8 mouse cellular contexts compared by ENCODE assay signal in the genomic region with DNA sequence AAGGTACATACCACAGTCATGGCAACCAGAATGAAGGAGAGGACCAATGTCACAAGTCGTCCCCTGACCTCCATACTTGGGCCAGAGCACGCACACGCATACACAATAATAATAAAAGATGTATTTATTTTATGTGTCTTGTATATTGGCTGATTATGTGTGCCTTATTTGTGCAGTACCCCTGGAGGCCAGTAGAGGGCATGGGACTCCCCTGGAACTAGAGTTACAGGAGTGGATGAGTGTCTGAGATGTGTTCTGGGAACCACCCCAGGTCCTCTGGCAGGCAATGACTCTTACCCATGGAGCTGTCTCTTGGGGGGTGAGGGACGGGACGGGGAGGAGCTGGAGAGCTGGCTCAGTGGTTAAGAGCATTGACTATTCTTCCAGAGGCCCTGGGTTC. TPM values are rescaled to one million over a fixed set of nuclear protein-coding genes. Genes with fewer than 3 reads are reported as not detected.
DNase-seq lines count a peak whose midpoint lies in the region; ATAC-seq and TF ChIP-seq lines count a peak whose summit lies in the region.
"Had no signal": no experiment of that assay in that cellular context is flagged by ENCODE, and none has a peak within 500 bp of the region (broad histone marks: within the 10 kb centered on the region; RNA-seq: fewer than 3 reads in every experiment).

No protein-coding gene starts in this region.

- H3K4me3 ChIP-seq in kidney, postnatal 0 days (replicated peaks; ENCODE audit: low read depth, low read length) = no peak overlapping the region
- no peak overlapping the region for H3K4me3 ChIP-seq in G1E (ENCODE audit: low read depth, low read length)

- no peak for DNase-seq in kidney, postnatal 0 days (ENCODE audit: low spot score)
- DNase-seq in kidney, adult 18-20 months = no peak
- peak; percentile 47 to 54 for DNase-seq in B cell, adult 2 months
- DNase-seq in G1E (ENCODE audit: low spot score) = no peak
- DNase-seq in induced T-regulatory cell, adult 2 months (ENCODE audit: low read depth) = peak; percentile 54
- DNase-seq in right cerebral cortex, postnatal 25 days = no peak
- no peak for DNase-seq in yolk sac, embryonic 10.5 days (ENCODE audit: low spot score)
- DNase-seq: heart, adult 18-20 months had no signal

- TF ChIP-seq CTCF in kidney, postnatal 0 days (IDR thresholded peaks at IDR 0.05; ENCODE audit: low read depth) = peak; percentile 64
- peak; percentile 47 for TF ChIP-seq CTCF in G1E (IDR thresholded peaks at IDR 0.05; ENCODE audit: low read depth, low read length)

- no peak; the same call in 1 of the 2 replicates for ATAC-seq in kidney, postnatal 0 days (replicated peaks; ENCODE audit: low FRiP score, low read depth)
- ATAC-seq in G1E (ENCODE audit: extremely low read depth, insufficient number of reproducible peaks, low FRiP score, poor library complexity, severe bottlenecking) = no peak

- no peaks in the 10 kb centered on the region for H3K36me3 ChIP-seq in kidney, postnatal 0 days (ENCODE audit: insufficient read depth, low read length)
- no peaks in the 10 kb centered on the region for H3K36me3 ChIP-seq in G1E (replicated peaks)

- no peak overlapping the region for H3K9ac ChIP-seq in kidney, postnatal 0 days (ENCODE audit: low read depth, low read length)

- peaks cover 4% of the 10 kb centered on the region; the same call in 1 of the 2 replicates for H3K4me1 ChIP-seq in kidney, postnatal 0 days (replicated peaks; ENCODE audit: insufficient read depth, low read length)
- H3K4me1 ChIP-seq in G1E (ENCODE audit: insufficient read depth, low read depth, low read length) = no peaks in the 10 kb centered on the region

- 54% methylated on average over 5 of the region's 5 CpGs for WGBS in kidney, postnatal 0 days

- H3K27ac ChIP-seq in kidney, postnatal 0 days = no peak overlapping the region

- peaks cover 15% of the 10 kb centered on the region for H3K27me3 ChIP-seq in kidney, postnatal 0 days (ENCODE audit: insufficient read depth, low read length)
- H3K27me3 ChIP-seq in G1E (ENCODE audit: insufficient read depth, low read length) = peaks cover 26% of the 10 kb centered on the region

- H3K9me3 ChIP-seq in kidney, postnatal 0 days (replicated peaks; ENCODE audit: low read length) = no peaks in the 10 kb centered on the region
- H3K9me3 ChIP-seq in G1E (replicated peaks) = no peaks in the 10 kb centered on the region

- H3K4me2 ChIP-seq in kidney, postnatal 0 days (ENCODE audit: low read length) = no peak overlapping the region

RNA-seq across cellular contexts. Expression of a gene that starts 2.9 kb away (rescaled TPM):
- 0.03 TPM in 1 of 2 replicates, not detected in the other for polyA plus RNA-seq in kidney, postnatal 0 days (2015; fragmentation: Nextera tagmentation; extraction: Ambion mirVana)
- not detected in 2 replicates for total RNA-seq in G1E (2014; fragmentation: Nextera tagmentation)
- 0.05 TPM in 1 of 2 replicates, not detected in the other for total RNA-seq in G1E (2017)
- 0.02 TPM in 1 of 2 replicates, not detected in the other for polyA plus RNA-seq in G1E (2012)
- total RNA-seq: heart, adult 18-20 months had no signal

RNA-seq across cellular contexts. Expression of a gene that starts 30.9 kb away (rescaled TPM):
- polyA plus RNA-seq in kidney, postnatal 0 days (2015; fragmentation: Nextera tagmentation; extraction: Ambion mirVana) = 87.6 and 91.2 TPM in 2 replicates
- total RNA-seq in G1E (2014; fragmentation: Nextera tagmentation) (53.5 and 75.9 TPM in 2 replicates), G1E (2017) (45.6 and 45.8 TPM in 2 replicates)
- polyA plus RNA-seq in G1E (2012) = 47.5 and 68.7 TPM in 2 replicates

RNA-seq across cellular contexts. Expression of a gene that starts 43.6 kb away (rescaled TPM):
- polyA plus RNA-seq in kidney, postnatal 0 days (2015; fragmentation: Nextera tagmentation; extraction: Ambion mirVana) = 319 and 337 TPM in 2 replicates
- 55.7 and 59.7 TPM in 2 replicates for total RNA-seq in G1E (2014; fragmentation: Nextera tagmentation)
- total RNA-seq in G1E (2017) = 75.3 and 95.5 TPM in 2 replicates
- polyA plus RNA-seq in G1E (2012) = 43.7 and 44.6 TPM in 2 replicates

RNA-seq across cellular contexts. Expression of a gene that starts 44.8 kb away (rescaled TPM):
- polyA plus RNA-seq in kidney, postnatal 0 days (2015; fragmentation: Nextera tagmentation; extraction: Ambion mirVana) = 27.8 and 30.9 TPM in 2 replicates
- total RNA-seq in G1E (2014; fragmentation: Nextera tagmentation) = 75.0 and 91.2 TPM in 2 replicates
- 18.0 and 19.4 TPM in 2 replicates for total RNA-seq in G1E (2017)
- polyA plus RNA-seq in G1E (2012) = 134 and 163 TPM in 2 replicates

Comparison
In these comparisons a context has a peak if more than half of its experiments do, and no peak if none do; other contexts are left out.
1. DNase-seq: peak in B cell, adult 2 months (2 of 2) and induced T-regulatory cell, adult 2 months (single experiment); none in kidney, postnatal 0 days (single experiment), kidney, adult 18-20 months (single experiment), G1E (single experiment), right cerebral cortex, postnatal 25 days (single experiment) and yolk sac, embryonic 10.5 days (single experiment).